Mouse (Mus musculus) layer of hippocampus, postnatal 14 days (tissue): Measurements from ENCODE around the gene Gpha2. TPM values are rescaled to one million over a fixed set of nuclear protein-coding genes. Genes with fewer than 3 reads are reported as not detected.

ENCODE experiments used
- DNase-seq, 2 experiments: peaks; one replicate each; pipeline ENCODE4 v3.0.0; 2021 to 2022; ENCODE audit warnings: low spot score in 2 of 2, mixed read lengths in 1 of 2
- long read RNA-seq, 2 experiments: library from polyadenylated mRNA; stranded (forward); transcript quantifications; one replicate each; pipeline ENCODE4 v2.0.0; 2021
- total RNA-seq, 2 experiments: library from RNA; stranded (reverse); gene quantifications; 2 replicates each; pipeline ENCODE4 v1.2.3; 2021

The Gpha2 gene
- total RNA-seq, result not detected
- long read RNA-seq, experiment 1, result 0 reads
- long read RNA-seq, experiment 2, result 0 reads

DNA sequence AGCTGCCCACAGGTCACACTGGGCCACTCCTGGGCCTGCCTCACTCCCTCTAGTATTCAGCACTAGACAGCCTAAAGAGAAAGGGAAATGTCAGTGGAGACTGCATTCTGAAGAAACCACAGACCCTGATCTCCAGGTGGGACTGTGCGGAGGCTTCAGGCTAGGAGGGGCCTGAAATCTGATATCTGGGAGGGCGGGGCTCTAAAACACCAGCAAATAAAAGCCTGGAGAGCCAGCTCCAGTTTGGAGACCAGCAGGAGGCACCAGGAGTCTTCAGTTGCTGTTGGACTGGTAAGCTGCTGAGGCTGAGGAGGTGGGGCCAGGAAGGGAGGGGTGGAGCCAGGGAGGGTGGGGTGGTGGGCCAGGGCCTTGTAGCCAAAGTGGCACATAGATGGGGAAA is at the start of gene Gpha2:
Gpha2 (plus strand) TSS at position 246 of the 400 bp plus-strand sequence.
- no peak for DNase-seq

DNA sequence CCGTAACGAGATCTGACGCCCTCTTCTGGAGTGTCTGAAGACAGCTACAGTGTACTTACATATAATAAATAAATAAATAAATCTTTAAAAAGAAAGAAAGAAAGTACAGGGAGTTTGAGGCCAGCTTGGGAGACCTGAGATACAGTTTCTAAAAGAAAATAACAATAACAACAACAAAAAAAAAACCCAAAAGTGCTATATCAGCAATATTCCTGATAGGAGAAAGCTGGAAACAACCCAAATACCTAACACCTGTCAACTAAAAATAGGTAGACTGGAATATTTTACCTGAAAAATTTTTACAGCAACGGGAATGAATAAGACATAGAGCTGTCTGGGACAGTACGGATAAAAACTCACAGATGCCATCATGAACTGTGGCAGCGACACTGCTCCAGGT is 47.4 kb upstream of the Gpha2 start:
- DNase-seq, result no peak

GRCm38 (mm10) chr19:6181629-6182028 is 44.6 kb upstream of the Gpha2 start:
- DNase-seq, result no peak

DNA sequence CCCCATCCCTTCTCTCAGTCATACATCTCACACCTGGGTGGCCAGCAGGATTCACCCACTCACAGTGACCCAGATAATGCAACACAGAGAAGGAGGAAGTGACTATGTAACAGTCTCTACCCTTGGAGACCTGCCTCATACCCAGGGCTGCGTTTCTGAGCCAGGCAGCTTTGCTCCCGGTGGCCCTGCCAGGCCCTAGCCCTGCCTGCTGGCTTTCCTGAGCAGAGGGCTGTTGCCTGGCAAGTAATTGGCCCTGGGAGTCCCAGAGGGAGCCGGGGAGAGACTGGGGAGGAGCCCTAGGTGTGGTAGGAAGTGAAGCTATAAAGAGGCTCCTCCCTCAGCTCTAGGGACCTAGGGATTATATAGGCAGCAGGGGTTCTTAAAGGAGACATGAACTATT is 43.6 kb upstream of the Gpha2 start:
- DNase-seq, result no peak

DNA sequence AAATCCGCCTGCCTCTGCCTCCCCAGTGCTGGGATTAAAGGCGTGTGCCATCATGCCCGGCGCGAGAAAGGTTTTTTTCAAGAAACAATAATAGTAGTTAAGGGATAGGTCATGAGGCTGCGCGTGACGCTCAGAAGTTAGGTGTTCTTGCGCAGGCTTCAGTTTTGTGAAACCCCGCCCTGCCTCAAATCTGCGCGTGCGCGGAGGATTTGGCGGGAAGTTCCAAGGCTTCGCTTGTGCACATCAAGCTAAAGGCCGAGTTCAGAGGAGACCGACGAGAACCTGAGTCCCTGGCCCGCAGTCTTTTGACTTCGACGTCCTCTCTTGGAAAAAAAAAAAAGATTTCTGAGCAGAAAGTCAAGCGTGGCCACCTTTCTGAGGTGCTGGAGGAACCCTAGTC is 42.0 kb upstream of the Gpha2 start, which contains the start of gene Majin:
Majin (plus strand) TSS at position 258 of the 400 bp plus-strand sequence.
- DNase-seq, result no peak

DNA sequence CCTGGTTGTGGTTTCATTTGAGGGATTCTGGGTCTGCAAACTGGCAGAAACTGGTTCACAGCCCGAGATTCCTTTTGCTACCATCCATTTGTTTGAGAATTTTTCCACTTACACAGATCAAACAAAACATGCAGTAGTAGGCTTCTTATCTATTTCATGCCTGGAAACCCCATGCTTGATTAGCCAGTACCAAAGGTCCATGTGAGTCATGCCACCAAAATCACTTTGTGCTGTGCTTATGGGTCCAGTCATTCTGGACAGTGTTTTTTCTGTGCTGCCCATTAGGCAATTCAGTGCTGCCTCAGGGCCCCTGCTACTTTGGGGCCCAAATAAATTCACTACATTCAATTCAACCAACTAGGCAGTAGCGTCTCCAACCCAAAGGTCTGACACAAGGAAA is 21.9 kb upstream of the Gpha2 start:
- DNase-seq, result no peak

DNA sequence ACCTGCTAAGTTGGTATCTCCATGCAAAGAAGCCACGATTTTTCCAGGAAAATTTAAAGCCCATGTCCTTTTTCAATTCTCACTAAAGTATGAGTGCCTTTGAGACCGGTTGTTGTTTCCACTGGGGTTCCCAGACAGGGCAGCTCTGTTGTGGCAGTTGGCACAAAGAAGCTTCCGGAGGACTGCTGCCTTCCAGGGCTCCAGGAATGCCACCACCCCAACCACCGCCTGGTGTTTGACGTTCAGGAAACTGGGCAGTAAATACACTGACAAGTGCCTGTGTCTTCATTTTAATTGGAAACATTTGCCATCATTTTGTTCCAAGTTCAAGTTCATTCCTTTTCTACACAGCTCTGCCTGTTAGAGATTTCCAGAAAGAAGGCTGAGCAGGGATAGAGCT is 19.5 kb upstream of the Gpha2 start:
- no peak for DNase-seq

DNA sequence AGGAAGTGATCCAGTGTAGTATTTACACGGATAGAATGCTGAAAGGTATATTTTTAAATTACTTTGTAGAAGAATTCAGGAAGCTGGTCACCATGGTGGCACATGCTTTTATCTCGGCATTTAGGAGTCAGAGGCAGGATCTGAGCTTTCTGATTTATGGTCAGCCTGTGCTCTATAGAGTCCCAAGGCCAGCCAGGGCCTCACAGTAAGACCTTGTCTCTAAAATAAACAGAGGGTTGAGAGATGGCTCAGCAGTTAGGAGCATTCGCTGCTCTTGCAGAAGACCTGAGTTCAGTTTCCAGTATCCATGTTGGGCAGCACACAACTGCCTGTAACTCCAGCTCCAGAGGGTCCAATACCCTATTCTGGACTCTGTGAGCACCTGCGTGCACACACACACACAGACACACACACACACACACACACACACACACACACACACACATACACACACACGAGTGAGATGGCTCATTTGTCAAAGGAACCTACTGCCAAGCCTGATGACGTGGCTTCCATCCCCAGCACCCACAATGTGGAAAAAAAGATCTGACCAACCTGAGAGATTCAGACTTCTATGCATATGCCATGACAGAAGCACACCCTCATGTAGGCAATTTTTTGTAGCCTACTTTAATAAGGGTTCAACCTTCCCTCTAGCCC is 10.0 kb upstream of the Gpha2 start:
- no peak for DNase-seq

DNA sequence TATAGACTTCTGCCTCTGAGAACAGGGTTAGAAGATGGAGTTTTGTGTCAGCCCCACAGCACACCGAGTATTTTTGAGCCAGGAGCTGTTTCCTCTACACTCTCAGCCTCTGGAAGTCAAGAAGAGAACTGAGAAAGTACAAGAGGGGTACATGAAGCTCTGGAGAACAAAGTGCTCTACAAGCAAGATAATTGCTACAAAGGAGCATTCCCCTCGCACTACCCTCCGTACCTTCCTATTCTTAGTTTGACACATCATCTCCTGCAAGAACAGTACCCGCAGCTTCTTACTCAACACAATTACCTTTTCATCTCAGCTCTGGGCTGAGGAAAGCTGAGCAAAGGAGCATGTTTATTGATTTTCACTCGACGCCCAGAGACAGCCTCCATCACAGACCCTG is 7.6 kb upstream of the Gpha2 start:
- no peak for DNase-seq

DNA sequence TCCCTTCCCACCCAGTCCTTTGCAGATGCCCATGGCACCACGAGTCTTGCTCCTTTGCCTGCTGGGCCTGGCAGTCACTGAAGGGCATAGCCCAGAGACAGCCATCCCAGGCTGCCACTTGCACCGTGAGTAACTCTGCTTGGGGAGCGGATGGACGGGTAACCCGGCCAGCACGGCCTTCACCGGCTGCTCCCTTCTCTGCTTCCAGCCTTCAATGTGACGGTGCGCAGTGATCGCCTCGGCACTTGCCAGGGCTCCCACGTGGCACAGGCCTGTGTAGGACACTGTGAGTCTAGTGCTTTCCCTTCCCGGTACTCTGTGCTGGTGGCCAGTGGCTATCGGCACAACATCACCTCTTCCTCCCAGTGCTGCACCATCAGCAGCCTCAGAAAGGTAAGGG is 583 bp downstream of the Gpha2 start:
- no peak for DNase-seq

- peak; percentile 15 to 25 for DNase-seq
Observed at GRCm38 (mm10) chr19:6227864-6228263, 1.7 kb downstream of the Gpha2 start.

GRCm38 (mm10) chr19:6230411-6230810 is 4.2 kb downstream of the Gpha2 start:
- DNase-seq, result no peak

- DNase-seq, result no peak
Observed at GRCm38 (mm10) chr19:6231036-6231435, 4.9 kb downstream of the Gpha2 start.

DNA sequence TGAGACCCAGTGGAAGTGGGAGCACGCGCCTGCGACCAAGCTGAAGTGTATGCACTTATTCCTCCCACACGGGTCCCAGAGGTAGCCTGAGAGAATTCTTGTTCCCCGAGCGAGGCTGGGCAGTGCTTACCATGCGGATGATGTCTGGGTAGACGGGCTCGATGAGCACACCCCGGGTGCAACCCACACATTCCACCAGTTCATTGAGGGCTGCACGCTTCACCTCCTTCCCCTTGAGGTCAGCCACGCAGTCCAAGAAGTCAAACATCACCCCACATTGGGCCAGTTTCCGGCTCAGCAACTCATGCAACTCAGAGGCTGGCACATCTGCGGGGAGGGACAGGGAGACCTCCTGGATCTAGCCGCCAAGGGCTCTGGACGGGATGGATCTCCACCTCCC is 7.5 kb downstream of the Gpha2 start:
- DNase-seq, result no peak

DNA sequence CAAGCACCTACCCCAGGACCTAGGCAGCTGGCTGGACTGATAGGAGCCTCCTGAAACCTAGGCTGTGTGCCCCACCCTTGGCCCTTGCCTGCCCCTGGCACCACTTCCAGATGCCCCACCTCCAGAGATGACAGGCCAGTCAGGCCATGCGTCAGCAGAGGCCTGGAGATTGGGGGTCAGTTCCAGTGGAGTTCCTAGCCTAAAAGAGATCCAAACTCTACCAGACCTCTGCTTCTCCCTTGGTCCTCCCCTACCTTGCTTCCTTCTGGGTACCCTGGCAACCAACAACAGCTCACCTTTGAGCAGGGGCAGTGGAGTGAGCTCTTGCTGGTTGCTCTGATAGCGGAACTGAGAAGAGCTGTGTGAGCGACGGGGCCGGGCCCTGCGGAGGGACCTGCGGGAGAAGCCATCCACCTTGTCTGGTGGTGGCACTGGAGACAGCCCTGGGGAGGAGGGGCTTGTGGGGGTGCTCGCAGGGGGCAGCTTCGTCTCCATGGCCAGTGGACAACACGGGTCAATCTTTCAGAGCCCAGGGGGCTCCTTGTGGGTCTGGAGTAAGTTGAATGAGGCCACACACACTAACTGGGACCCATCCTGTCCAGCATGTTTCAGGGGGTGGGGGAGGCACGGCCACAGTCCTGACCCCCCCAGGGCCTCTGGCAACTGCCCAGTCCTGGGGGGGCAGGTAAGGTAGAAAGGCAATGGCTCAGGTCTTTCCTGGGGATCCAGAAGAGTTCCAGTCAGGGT is 8.3 kb downstream of the Gpha2 start:
- DNase-seq, result no peak

DNA sequence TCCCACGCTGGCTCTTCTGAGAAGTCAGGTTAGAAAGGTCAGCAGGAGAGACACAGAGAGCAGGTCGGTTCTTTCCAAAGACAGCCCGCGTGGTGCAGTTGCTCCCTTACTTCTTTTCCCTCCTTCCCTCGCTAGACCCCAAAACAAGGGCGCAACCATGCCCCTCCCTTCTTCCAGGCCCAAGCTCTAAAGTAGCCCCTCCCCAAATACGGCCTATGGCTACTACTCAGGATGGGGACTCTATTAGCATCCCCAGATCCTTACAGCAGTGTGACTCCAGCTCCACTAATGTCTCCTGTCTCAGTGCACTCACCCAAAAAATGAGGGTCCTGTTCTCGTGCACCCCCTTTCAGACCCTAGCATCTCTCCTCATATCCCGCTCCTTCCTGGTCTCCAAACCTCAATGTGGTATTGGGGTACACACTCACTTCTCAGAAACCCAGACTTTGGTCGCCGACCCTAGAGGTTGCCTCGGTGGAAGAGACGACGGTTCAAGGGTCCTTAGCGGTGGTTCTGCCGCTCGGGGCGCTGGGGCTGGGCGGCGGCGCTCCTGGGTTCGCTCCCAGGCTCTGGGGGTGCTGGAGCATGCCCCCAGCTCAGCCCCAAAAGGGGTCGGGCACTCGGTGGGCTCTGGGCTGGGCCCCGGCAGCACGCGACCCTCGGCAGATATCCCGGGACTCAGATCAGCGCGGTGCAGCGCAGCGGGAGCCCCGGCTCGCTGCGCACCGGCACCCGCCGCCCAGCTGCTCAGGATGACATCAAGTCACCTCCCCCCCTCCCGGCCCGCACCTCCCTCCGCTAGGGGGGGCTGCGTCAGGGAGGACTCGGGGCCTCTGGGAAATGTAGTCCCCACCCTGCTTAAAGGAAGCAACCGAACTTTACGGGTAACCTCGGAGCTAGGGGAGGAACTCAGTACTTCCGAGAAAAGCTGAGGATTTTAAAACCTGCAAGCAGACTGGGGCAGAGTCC is 9.2 kb downstream of the Gpha2 start, which contains the start of gene Ppp2r5b:
Ppp2r5b (minus strand) TSS at position 789 of the 969 bp plus-strand sequence.
- DNase-seq, result peak; percentile 92 to 96

- DNase-seq, result peak; percentile 91 to 96
Observed at GRCm38 (mm10) chr19:6236053-6236441, 9.9 kb downstream of the Gpha2 start.

DNA sequence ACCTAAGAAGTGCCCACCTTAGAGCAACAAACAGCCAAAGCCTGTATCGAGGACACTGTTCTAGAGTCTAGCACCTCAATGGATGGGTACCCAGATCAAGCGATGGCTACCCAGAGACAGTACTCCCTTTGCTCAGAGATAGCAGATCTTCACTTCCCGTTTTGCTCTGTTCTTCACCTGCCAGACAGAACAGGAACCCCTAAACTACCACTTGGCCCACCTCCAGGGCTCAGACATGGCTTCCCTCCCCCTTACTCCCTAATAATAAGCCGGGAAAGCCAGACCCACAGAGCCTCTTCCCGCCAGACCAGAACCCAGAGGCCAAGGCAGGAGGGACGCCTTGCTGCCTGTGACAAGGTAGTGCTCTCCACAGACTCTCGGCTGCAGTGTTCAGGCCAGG is 10.7 kb downstream of the Gpha2 start:
- no peak for DNase-seq

- DNase-seq, result no peak
Observed at GRCm38 (mm10) chr19:6238740-6239139, 12.6 kb downstream of the Gpha2 start.

DNA sequence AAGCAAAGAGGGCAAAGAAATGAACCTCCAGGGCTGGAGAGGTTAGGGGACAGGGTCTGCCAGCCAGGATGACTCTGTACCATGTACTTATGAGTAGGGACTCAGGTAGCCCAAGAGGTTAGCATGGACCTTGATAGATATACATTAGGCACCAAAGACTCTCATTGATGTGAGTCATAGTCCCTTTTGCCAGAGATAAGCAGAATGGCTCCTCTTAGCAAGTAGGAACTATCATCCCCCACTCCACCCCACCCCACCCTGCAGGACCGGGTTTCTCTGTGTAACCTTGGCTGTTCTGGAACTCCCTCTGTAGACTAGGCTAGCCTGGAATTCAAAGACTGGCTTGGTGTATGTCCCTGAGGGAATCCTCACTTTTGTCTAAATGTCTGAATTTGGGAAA is 14.0 kb downstream of the Gpha2 start:
- DNase-seq, result no peak

DNA sequence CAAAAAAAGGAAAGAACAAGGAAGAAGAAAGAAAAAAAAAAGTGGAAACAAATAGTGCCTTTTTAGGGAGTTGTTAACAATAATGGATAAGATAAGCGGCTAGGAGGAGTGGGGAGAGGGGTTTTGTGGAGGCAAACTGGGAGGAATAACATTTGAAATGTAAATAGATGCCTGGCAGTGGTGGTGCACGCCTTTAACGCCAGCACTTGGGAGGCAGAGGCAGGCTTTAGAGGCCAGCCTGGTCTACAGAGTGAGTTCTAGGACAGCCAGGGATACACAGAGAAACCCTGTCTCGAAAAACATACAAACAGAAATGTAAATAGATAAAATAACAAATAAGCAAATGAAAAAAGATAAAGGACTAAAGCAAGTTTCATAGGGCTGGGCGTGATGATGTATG is 14.5 kb downstream of the Gpha2 start:
- no peak for DNase-seq
